Mouse (Mus musculus): ENCODE measurements around the gene Zfp92. TPM values are rescaled to one million over a fixed set of nuclear protein-coding genes. Genes with fewer than 3 reads are reported as not detected.
A peak's percentile ranks its signal among the peaks of the same experiment; 100 is the strongest.

Zfp92 gene
- total RNA-seq, 2 experiments from 2014 or later: 0.43 to 0.60 TPM

- DNase-seq: no peak
These were observed 63.7 kb downstream of the Zfp92 start for GRCm38 (mm10) chrX:73474340-73475165.

GRCm38 (mm10) chrX:73475658-73476256, 64.9 kb downstream of the Zfp92 start:
- no peak for DNase-seq

GRCm38 (mm10) chrX:73476621-73477020, 65.7 kb downstream of the Zfp92 start:
- peak in 1 of 2 experiments; percentile 52 for DNase-seq

GRCm38 (mm10) chrX:73477500-73477899, 66.6 kb downstream of the Zfp92 start:
- no peak for DNase-seq

Other genes starting within 250 kb of the Zfp92 start
- gene Spin2d, start 234.1 kb upstream of the Zfp92 start, total RNA-seq (2021): not detected
- gene Xlr3b, start 218.9 kb upstream of the Zfp92 start, total RNA-seq (2021): 10 to 100 TPM in 1 of 2 experiments, 1 to 10 TPM in 1; 5.4 to 10.2 TPM
- gene Xlr4b, start 196.8 kb upstream of the Zfp92 start, total RNA-seq (2021): under 1 TPM in 1 of 2 experiments, not detected in 1; 0.63 TPM
- gene F8a, start 182.8 kb upstream of the Zfp92 start, total RNA-seq (2021): 10 to 100 TPM in 1 of 2 experiments, 1 to 10 TPM in 1; 9.0 to 10.1 TPM
- under 1 TPM in 1 of 2 experiments, not detected in 1; 0.99 TPM for gene Xlr4c, start 168.0 kb upstream of the Zfp92 start, total RNA-seq (2021)
- gene Xlr3c, start 145.7 kb upstream of the Zfp92 start, total RNA-seq (2021): under 1 TPM in 1 of 2 experiments, not detected in 1; 0.26 TPM
- not detected for gene Xlr5a, start 118.1 kb upstream of the Zfp92 start, total RNA-seq (2021)
- gene Xlr5c, start 118.1 kb upstream of the Zfp92 start, total RNA-seq (2021): not detected
- not detected for gene Gm45015, start 74.3 kb upstream of the Zfp92 start, total RNA-seq (2021)
- gene Zfp275, start 68.5 kb upstream of the Zfp92 start, total RNA-seq (2021): 10 to 100 TPM; 22.5 to 24.5 TPM
- gene Gm18336, start 12.4 kb upstream of the Zfp92 start, total RNA-seq (2021): not detected
- not detected for gene Trex2, start 24.2 kb downstream of the Zfp92 start, total RNA-seq (2021)
- 10 to 100 TPM; 30.0 to 31.5 TPM for gene Haus7, start 47.9 kb downstream of the Zfp92 start, total RNA-seq (2021)
- gene Bgn, start 72.5 kb downstream of the Zfp92 start, total RNA-seq (2021): 100 to 1,000 TPM; 251 to 260 TPM
- gene Atp2b3, start 92.0 kb downstream of the Zfp92 start, total RNA-seq (2021): 10 to 100 TPM; 34.9 to 52.5 TPM
- gene Dusp9, start 228.3 kb downstream of the Zfp92 start, total RNA-seq (2021): 1 to 10 TPM in 1 of 2 experiments, under 1 TPM in 1; 0.49 to 2.0 TPM
- 1 to 10 TPM; 6.9 to 7.0 TPM for gene Pnck, start 249.0 kb downstream of the Zfp92 start, total RNA-seq (2021)